Mouse (Mus musculus) G1E (cell line): Measurements from ENCODE around the gene Olfr606. TPM values are rescaled to one million over a fixed set of nuclear protein-coding genes. Genes with fewer than 3 reads are reported as not detected.
"Not testable (repeated sequence)": the region's sequence is repeated elsewhere in the genome, so short reads cannot be mapped to it uniquely, and the experiment has no call there.

ENCODE experiments used
- ATAC-seq: 2 replicates; pipeline ENCODE4 v1.8.0; 2016; ENCODE audit warnings: mild to moderate bottlenecking; ENCODE audit not compliant: insufficient number of reproducible peaks, poor library complexity, low FRiP score, severe bottlenecking; ENCODE audit errors: extremely low read depth
- DNase-seq: peaks from one replicate; pipeline ENCODE4 v3.0.0; 2012; ENCODE audit warnings: low spot score
- H3K27me3 ChIP-seq: 2 replicates; pipeline ENCODE4 v1.6.1; 2012; ENCODE audit warnings: mild to moderate bottlenecking, low read length, inconsistent platforms; ENCODE audit not compliant: insufficient read depth
- H3K36me3 ChIP-seq: replicated peaks from 2 replicates; pipeline ENCODE3; 2012; ENCODE audit warnings: mild to moderate bottlenecking, inconsistent platforms
- H3K4me1 ChIP-seq: 2 replicates; pipeline ENCODE4 v1.6.1; 2012; ENCODE audit warnings: low read depth, low read length, inconsistent platforms, mixed read lengths; ENCODE audit not compliant: insufficient read depth
- H3K4me3 ChIP-seq: 2 replicates; pipeline ENCODE4 v1.5.1; 2012; ENCODE audit warnings: low read depth, mild to moderate bottlenecking, inconsistent platforms, low read length, moderate library complexity, mixed read lengths
- H3K9me3 ChIP-seq: replicated peaks from 2 replicates; pipeline ENCODE4 v1.6.1; 2012; ENCODE audit warnings: inconsistent platforms
- CTCF ChIP-seq: IDR thresholded peaks from 2 replicates; pipeline ENCODE4 v1.5.1; 2012; ENCODE audit warnings: low read depth, low read length, inconsistent platforms, mixed read lengths
- GATA1 ChIP-seq: IDR thresholded peaks from 2 replicates; pipeline ENCODE4 v1.6.1; 2012; ENCODE audit warnings: borderline replicate concordance, low read length, inconsistent platforms, mixed read lengths
- GATA2 ChIP-seq: IDR thresholded peaks from 2 replicates; pipeline ENCODE4 v1.6.1; 2012; ENCODE audit warnings: low read depth, low read length, inconsistent platforms, borderline replicate concordance
- POLR2AphosphoS5 ChIP-seq: IDR thresholded peaks from 2 replicates; pipeline ENCODE4 v1.6.1; 2012; ENCODE audit warnings: low read depth, low read length, inconsistent platforms; ENCODE audit not compliant: insufficient replicate concordance
- TAL1 ChIP-seq: conservative IDR thresholded peaks from 2 replicates; pipeline ENCODE4 v1.6.1; 2012; ENCODE audit warnings: low read depth, low read length, inconsistent platforms, mixed read lengths
- polyA plus RNA-seq: library from polyadenylated mRNA; stranded (reverse); fragments of >175 nt; gene quantifications from 2 replicates; pipeline ENCODE4 v1.2.3, GENCODE M21; 2012
- total RNA-seq, 2 experiments: library from RNA; stranded (forward) in 1 of 2; stranded (reverse) in 1 of 2; fragments of 200-1000 nt in 1 of 2; fragments of >200 nt in 1 of 2; fragmentation: Nextera tagmentation in 1 of 2; gene quantifications; 2 replicates each; pipeline ENCODE4 v1.2.3; 2014 to 2017

Gene Olfr606
- not detected in 2 replicates for total RNA-seq (2014; fragmentation: Nextera tagmentation)
- total RNA-seq (2017) = 0.27 and 0.29 TPM in 2 replicates
- not detected in 2 replicates for polyA plus RNA-seq

- DNase-seq (no peak), ATAC-seq (no peak)
- no peaks in the 10 kb centered on the region for H3K36me3 ChIP-seq
- TF ChIP-seq GATA1 (no peak), GATA2 (no peak), POLR2AphosphoS5 (no peak), CTCF (no peak), TAL1 (no peak)
- H3K4me1 ChIP-seq = no peaks in the 10 kb centered on the region
- peaks cover 8% of the 10 kb centered on the region; the same call in 1 of the 2 replicates for H3K27me3 ChIP-seq
- no peaks in the 10 kb centered on the region for H3K9me3 ChIP-seq
- no peak within 1 kb of the TSS for H3K4me3 ChIP-seq
Measured at GRCm38 (mm10) chr7:103448746-103449145, at the start of gene Olfr606. TSS of gene Olfr606 (plus strand) at chr7:103449046.

- H3K4me3 ChIP-seq, H3K36me3 ChIP-seq, ATAC-seq, DNase-seq, H3K27me3 ChIP-seq, H3K4me1 ChIP-seq, H3K9me3 ChIP-seq: not testable (repeated sequence)
Measured at GRCm38 (mm10) chr7:103406521-103407055, 42.3 kb upstream of the Olfr606 start.

- H3K4me3 ChIP-seq, H3K9me3 ChIP-seq, H3K4me1 ChIP-seq, ATAC-seq, DNase-seq, H3K36me3 ChIP-seq, H3K27me3 ChIP-seq: not testable (repeated sequence)
Measured at GRCm38 (mm10) chr7:103414772-103415171, 34.1 kb upstream of the Olfr606 start, which contains the start of gene Usp17lc. TSS of gene Usp17lc (plus strand) at chr7:103415072.

DNA sequence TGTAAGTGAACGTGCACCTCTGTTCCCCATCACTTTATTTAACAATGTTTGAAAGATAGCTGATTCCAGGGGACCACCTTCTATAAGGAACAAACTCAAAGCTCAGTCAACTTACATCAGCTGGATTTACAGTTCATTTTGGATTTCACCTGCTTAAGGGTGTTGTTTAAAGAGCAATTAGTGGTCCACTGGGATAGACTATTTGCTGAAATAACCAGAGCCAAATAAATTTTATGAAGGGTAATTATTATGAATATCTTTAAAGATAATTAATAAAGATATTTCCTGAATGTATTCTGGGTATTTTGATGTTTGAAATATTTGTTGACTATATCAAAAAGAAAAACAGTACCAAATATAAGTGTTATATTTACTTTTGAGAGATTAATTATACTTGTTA is 3.5 kb upstream of the Olfr606 start, which contains the start of gene Olfr605:
Gene Olfr605, minus strand, starts transcription at position 101 of the 400 bp plus-strand sequence.
- H3K27me3 ChIP-seq = 0 out of 2 replicates have a peak, but pooled peaks cover 5% of the 10 kb centered on the region
- no peaks in the 10 kb centered on the region for H3K4me1 ChIP-seq
- H3K4me3 ChIP-seq = no peak within 1 kb of the TSS
- H3K9me3 ChIP-seq = no peaks in the 10 kb centered on the region
- ATAC-seq (no peak), DNase-seq (no peak)
- no peak for TF ChIP-seq TAL1
- no peak for TF ChIP-seq POLR2AphosphoS5
- no peak for TF ChIP-seq GATA2
- no peak for TF ChIP-seq GATA1
- TF ChIP-seq CTCF = no peak
- no peaks in the 10 kb centered on the region for H3K36me3 ChIP-seq

- no peaks in the 10 kb centered on the region for H3K4me1 ChIP-seq
- no peaks in the 10 kb centered on the region for H3K9me3 ChIP-seq
- no peak for TF ChIP-seq GATA2
- TF ChIP-seq GATA1 = no peak
- no peak for TF ChIP-seq CTCF
- TF ChIP-seq TAL1 = no peak
- no peak for TF ChIP-seq POLR2AphosphoS5
- DNase-seq (no peak), ATAC-seq (no peak)
- H3K36me3 ChIP-seq = no peaks in the 10 kb centered on the region
- no peak overlapping the region for H3K4me3 ChIP-seq
- H3K27me3 ChIP-seq = no peaks in the 10 kb centered on the region
Measured at GRCm38 (mm10) chr7:103460590-103460989, 11.7 kb downstream of the Olfr606 start.

GRCm38 (mm10) chr7:103469577-103469976 is 20.7 kb downstream of the Olfr606 start, which contains the start of gene Olfr608:
TSS of gene Olfr608 (plus strand) at chr7:103469877.
- no peaks in the 10 kb centered on the region for H3K9me3 ChIP-seq
- no peaks in the 10 kb centered on the region for H3K4me1 ChIP-seq
- H3K4me3 ChIP-seq = no peak within 1 kb of the TSS
- ATAC-seq = no peak
- no peak for DNase-seq
- H3K27me3 ChIP-seq = no peaks in the 10 kb centered on the region
- no peaks in the 10 kb centered on the region for H3K36me3 ChIP-seq
- TF ChIP-seq GATA2 (no peak), POLR2AphosphoS5 (no peak), GATA1 (no peak), CTCF (no peak), TAL1 (no peak)

DNA sequence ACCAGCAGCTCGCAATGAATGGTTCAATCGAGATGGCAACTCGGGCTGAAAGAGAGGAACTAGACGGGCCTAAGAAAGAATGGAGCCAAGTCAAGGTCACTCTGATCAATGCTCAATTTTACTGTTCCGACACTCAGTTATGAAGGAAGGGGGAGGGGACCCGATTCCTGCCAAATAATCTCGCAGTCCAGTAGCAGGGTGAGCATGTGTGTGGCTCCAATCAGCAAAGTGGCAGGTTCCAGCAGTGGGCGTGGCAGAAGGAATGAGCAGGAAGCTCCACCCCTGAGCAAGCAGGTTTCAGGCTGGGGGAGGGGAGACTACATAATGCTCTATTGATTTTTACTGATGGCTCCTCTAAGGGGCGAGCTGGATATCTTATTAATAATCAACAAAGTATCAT is 28.3 kb downstream of the Olfr606 start:
- H3K9me3 ChIP-seq, ATAC-seq: not testable (repeated sequence)

More for the DNA sequence above, 28.3 kb downstream of the Olfr606 start:
- H3K4me3 ChIP-seq, H3K4me1 ChIP-seq, H3K27me3 ChIP-seq, DNase-seq, H3K36me3 ChIP-seq: not testable (repeated sequence)
